Mouse (Mus musculus) C2C12 (cell line): ENCODE results near the gene Slc30a2.

ENCODE experiments used
- CEBPB ChIP-seq: IDR thresholded peaks from one replicate; pipeline ENCODE4 v1.6.1; 2011; ENCODE audit warnings: low read depth, mild to moderate bottlenecking, control low read depth, moderate library complexity
- CTCF ChIP-seq: IDR thresholded peaks from one replicate; pipeline ENCODE4 v1.5.1; 2011; ENCODE audit not compliant: control insufficient read depth, insufficient read depth, insufficient read length
- FOSL1 ChIP-seq: IDR thresholded peaks from one replicate; pipeline ENCODE4 v1.8.0; 2011; ENCODE audit warnings: mild to moderate bottlenecking, low read length; ENCODE audit not compliant: poor library complexity, insufficient read depth, severe bottlenecking
- MAX ChIP-seq: IDR thresholded peaks from one replicate; pipeline ENCODE4 v1.6.1; 2011; ENCODE audit warnings: mild to moderate bottlenecking, control low read depth
- MYOD1 ChIP-seq: IDR thresholded peaks from one replicate; pipeline ENCODE4 v1.6.1; 2011; ENCODE audit warnings: low read depth; ENCODE audit not compliant: control insufficient read depth, insufficient read length
- USF1 ChIP-seq: IDR thresholded peaks from one replicate; pipeline ENCODE4 v1.6.1; 2011; ENCODE audit warnings: low read depth, mild to moderate bottlenecking, control low read depth, moderate library complexity

GRCm38 (mm10) chr4:134296523-134296922 is 46.5 kb upstream of the Slc30a2 start:
- TF ChIP-seq USF1 (no peak), MAX (no peak), CTCF (no peak), CEBPB (no peak), MYOD1 (no peak), FOSL1 (no peak)
